Mouse (Mus musculus): ENCODE measurements around the gene Adam12. TPM values are rescaled to one million over a fixed set of nuclear protein-coding genes. Genes with fewer than 3 reads are reported as not detected.

Gene Adam12
- total RNA-seq, 1 experiment: 3.9 TPM

DNA sequence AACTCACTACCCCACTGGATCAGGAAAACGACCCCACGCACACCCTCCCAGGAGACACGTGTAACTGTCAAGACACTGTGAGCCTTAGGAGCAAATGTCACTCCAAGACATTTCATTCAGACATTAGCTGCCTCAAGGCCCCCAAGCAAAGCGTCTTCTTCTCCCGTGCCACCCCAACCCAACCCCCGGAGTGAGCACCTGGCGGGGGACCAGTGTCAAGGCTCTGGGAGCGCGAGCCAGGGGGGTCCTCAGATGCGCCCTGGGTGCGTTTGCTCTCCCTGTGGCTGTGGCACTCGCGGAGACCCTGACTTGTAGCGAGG is 7.6 kb downstream of the Adam12 start:
- no peaks in the 10 kb centered on the region for H3K9me3 ChIP-seq (ENCODE audit: control insufficient read depth, insufficient read depth, low read depth, low read length)
- H3K4me1 ChIP-seq (ENCODE audit: control insufficient read depth in 2 of 2, insufficient read depth in 2 of 2, low read length in 2 of 2, poor library complexity in 1 of 2): no peaks in the 10 kb centered on the region; a peak in 1 of 4 replicates
- H3K4me3 ChIP-seq (ENCODE audit: insufficient read depth in 1 of 2, low read depth in 1 of 2, low read length in 2 of 2, poor library complexity in 1 of 2, severe bottlenecking in 1 of 2): peak overlapping the region; percentile 63 to 76; a peak in 3 of 4 replicates
- peak overlapping the region; percentile 31; the same call in 1 of the 2 replicates for H3K9ac ChIP-seq (ENCODE audit: insufficient read depth, low read depth, low read length, poor library complexity, severe bottlenecking)
- no peak overlapping the region for H3K27ac ChIP-seq (ENCODE audit: insufficient read depth, low read depth, low read length, poor library complexity, severe bottlenecking)
- H3K36me3 ChIP-seq (ENCODE audit: control insufficient read depth, insufficient read depth, low read length, poor library complexity, severe bottlenecking): no peaks in the 10 kb centered on the region
- in situ Hi-C loops (cut with MboI; ENCODE audit: low sequenced_read_pairs in 2 of 2, unreplicated experiment in 2 of 2): loop anchor here in 1 of 2 experiments (10.0 kb wide), 1 partner anchor 370 kb away; no protein-coding TSS in a partner anchor
- TF ChIP-seq HCFC1 (IDR thresholded peaks at IDR 0.05; ENCODE audit: borderline replicate concordance, insufficient read depth, low read length) (no peak), MAFK (IDR thresholded peaks at IDR 0.05; ENCODE audit: insufficient read depth, low read depth, low read length) (no peak)
- DNase-seq (ENCODE audit: low read depth, low spot score): no peak

DNA sequence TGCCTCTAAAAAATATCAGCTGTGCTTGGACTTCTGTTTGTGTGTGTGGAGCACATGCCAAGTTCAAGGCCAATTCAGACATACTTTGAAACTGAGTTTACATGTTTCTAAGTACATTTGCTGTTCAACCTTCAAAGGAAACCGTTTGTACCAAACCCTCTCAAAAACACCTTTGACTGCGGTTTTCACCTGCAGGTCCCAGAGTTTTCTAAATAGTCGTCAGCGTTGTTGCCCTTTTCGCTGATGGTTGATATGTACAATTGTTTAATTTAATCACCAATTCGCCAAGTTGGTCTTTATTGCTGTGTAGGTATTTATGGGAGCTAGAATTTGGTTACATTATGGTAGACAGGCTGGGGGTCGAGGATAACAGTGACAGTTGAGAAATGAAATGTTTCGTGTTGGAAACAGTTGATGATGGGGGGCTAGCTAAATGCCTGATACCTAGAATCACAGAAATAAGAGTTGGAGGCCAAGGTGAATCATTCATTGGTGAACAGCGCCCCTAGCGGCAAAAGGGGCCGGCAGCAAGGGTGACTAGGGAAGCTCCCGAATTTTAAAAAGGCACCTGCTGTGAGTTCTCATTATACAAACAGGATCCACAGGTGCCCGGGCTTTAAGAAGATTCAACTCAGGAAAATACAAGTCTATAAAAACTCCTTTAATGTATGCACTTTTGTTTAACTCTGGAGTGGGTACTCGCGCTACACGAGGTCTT is 8.3 kb downstream of the Adam12 start:
- Histone ChIP-seq H3K36me3 (ENCODE audit: control insufficient read depth, insufficient read depth, low read length, poor library complexity, severe bottlenecking) (no peaks in the 10 kb centered on the region), H3K9me3 (ENCODE audit: control insufficient read depth, insufficient read depth, low read depth, low read length) (no peaks in the 10 kb centered on the region), H3K9ac (ENCODE audit: insufficient read depth, low read depth, low read length, poor library complexity, severe bottlenecking) (no peak overlapping the region), H3K27ac (ENCODE audit: insufficient read depth, low read depth, low read length, poor library complexity, severe bottlenecking) (no peak overlapping the region), H3K4me3 (ENCODE audit: insufficient read depth in 1 of 2, low read depth in 1 of 2, low read length in 2 of 2, poor library complexity in 1 of 2, severe bottlenecking in 1 of 2) (no peak overlapping the region), H3K4me1 (ENCODE audit: control insufficient read depth in 2 of 2, insufficient read depth in 2 of 2, low read length in 2 of 2, poor library complexity in 1 of 2) (no peaks in the 10 kb centered on the region; a peak in 1 of 4 replicates)
- in situ Hi-C loops (cut with MboI; ENCODE audit: low sequenced_read_pairs in 2 of 2, unreplicated experiment in 2 of 2): loop anchor here in 1 of 2 experiments (10.0 kb wide), 1 partner anchor 369 kb away; no protein-coding TSS in a partner anchor
- peak; percentile 73 for DNase-seq (ENCODE audit: low read depth, low spot score)
- TF ChIP-seq CHD2 (IDR thresholded peaks at IDR 0.05; ENCODE audit: low read depth, low read length) (no peak), ZC3H11A (IDR thresholded peaks at IDR 0.05; ENCODE audit: borderline replicate concordance, low read depth, low read length) (peak; percentile 54; the same call in 1 of the 2 replicates), MAFK (IDR thresholded peaks at IDR 0.05; ENCODE audit: insufficient read depth, low read depth, low read length) (no peak)

DNA sequence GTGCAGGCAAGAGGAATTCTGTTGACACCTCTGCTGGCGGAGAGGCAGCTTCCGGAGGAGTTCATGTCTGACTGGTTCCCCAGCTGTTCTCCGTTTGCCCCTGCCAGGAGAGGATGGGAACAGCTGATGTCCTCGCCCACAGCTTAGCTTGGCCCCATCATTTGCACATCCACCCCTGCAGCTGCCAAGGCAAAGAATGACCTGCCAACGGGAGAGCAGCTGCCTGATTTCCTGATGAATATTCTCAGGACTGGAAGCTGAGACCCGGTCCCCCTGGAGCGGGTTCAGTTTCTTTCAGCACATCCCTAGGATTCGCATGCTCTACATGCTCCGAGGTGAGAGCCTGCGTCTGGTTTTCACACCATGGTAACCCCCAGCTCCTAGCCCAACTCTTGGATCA is 24.0 kb downstream of the Adam12 start:
- no peak for TF ChIP-seq ZNF384 (IDR thresholded peaks at IDR 0.05; ENCODE audit: low read depth, low read length)
- TF ChIP-seq CHD2 (IDR thresholded peaks at IDR 0.05; ENCODE audit: low read depth, low read length): no peak
- TF ChIP-seq ZC3H11A (IDR thresholded peaks at IDR 0.05; ENCODE audit: borderline replicate concordance, low read depth, low read length): no peak
- no peak for TF ChIP-seq HCFC1 (IDR thresholded peaks at IDR 0.05; ENCODE audit: borderline replicate concordance, insufficient read depth, low read length)
- TF ChIP-seq MAFK (IDR thresholded peaks at IDR 0.05; ENCODE audit: insufficient read depth, low read depth, low read length): no peak
- Histone ChIP-seq H3K4me1 (ENCODE audit: control insufficient read depth in 2 of 2, insufficient read depth in 2 of 2, low read length in 2 of 2, poor library complexity in 1 of 2) (no peaks in the 10 kb centered on the region), H3K9me3 (ENCODE audit: control insufficient read depth, insufficient read depth, low read depth, low read length) (no peaks in the 10 kb centered on the region), H3K27ac (ENCODE audit: insufficient read depth, low read depth, low read length, poor library complexity, severe bottlenecking) (no peak overlapping the region), H3K36me3 (ENCODE audit: control insufficient read depth, insufficient read depth, low read length, poor library complexity, severe bottlenecking) (no peaks in the 10 kb centered on the region), H3K4me3 (ENCODE audit: insufficient read depth in 1 of 2, low read depth in 1 of 2, low read length in 2 of 2, poor library complexity in 1 of 2, severe bottlenecking in 1 of 2) (no peak overlapping the region), H3K9ac (ENCODE audit: insufficient read depth, low read depth, low read length, poor library complexity, severe bottlenecking) (no peak overlapping the region)
- no peak for DNase-seq (ENCODE audit: low read depth, low spot score)
- in situ Hi-C loops (cut with MboI; ENCODE audit: low sequenced_read_pairs in 2 of 2, unreplicated experiment in 2 of 2): no loop called here

DNA sequence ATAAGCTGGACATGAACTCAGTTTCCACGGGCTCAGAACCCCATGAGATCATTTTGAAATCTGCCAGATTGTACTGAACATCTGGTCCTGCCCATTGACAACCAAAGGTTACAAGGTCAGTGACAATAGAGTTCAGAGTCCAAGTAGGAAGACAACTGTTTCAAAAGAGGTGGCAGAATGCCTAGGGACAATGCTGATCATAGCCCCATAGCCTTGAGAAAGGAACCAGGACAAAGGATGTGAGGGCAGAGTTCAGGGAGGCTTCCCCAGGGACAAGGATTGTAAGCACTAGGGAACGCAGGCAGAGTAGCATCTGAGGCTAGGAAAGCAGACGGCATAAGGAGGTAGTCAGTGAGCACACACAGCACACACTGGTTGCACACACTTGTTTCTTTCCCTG is 38.9 kb downstream of the Adam12 start:
- TF ChIP-seq ZNF384 (IDR thresholded peaks at IDR 0.05; ENCODE audit: low read depth, low read length): no peak
- no peaks in the 10 kb centered on the region for H3K9me3 ChIP-seq (ENCODE audit: control insufficient read depth, insufficient read depth, low read depth, low read length)
- H3K4me1 ChIP-seq (ENCODE audit: control insufficient read depth in 2 of 2, insufficient read depth in 2 of 2, low read length in 2 of 2, poor library complexity in 1 of 2): no peaks in the 10 kb centered on the region
- H3K4me3 ChIP-seq (ENCODE audit: insufficient read depth in 1 of 2, low read depth in 1 of 2, low read length in 2 of 2, poor library complexity in 1 of 2, severe bottlenecking in 1 of 2): no peak overlapping the region
- H3K36me3 ChIP-seq (ENCODE audit: control insufficient read depth, insufficient read depth, low read length, poor library complexity, severe bottlenecking): no peaks in the 10 kb centered on the region
- in situ Hi-C loops (cut with MboI; ENCODE audit: low sequenced_read_pairs in 2 of 2, unreplicated experiment in 2 of 2): no loop called here
- no peak overlapping the region for H3K9ac ChIP-seq (ENCODE audit: insufficient read depth, low read depth, low read length, poor library complexity, severe bottlenecking)
- no peak for DNase-seq (ENCODE audit: low read depth, low spot score)
- H3K27ac ChIP-seq (ENCODE audit: insufficient read depth, low read depth, low read length, poor library complexity, severe bottlenecking): no peak overlapping the region

DNA sequence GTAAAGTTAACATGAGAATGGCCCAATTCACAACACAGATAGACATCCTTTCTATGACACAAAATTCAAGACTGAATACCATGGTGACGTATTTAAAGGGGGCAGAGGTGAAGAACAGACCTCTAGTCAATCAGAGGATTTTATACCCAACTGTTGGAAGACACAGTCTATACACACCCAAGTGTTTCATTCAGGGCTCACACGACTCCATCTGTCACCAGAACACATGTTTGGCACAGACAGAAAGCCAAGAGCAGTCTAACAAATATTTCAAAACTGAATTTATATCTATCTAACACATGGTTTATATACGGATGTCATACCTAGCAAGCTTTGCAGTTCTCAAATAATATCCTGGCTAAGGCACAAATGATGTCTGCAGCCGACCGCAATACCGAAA is 41.8 kb downstream of the Adam12 start:
- H3K4me3 ChIP-seq (ENCODE audit: insufficient read depth in 1 of 2, low read depth in 1 of 2, low read length in 2 of 2, poor library complexity in 1 of 2, severe bottlenecking in 1 of 2): no peak overlapping the region
- in situ Hi-C loops (cut with MboI; ENCODE audit: low sequenced_read_pairs in 2 of 2, unreplicated experiment in 2 of 2): no loop called here
- no peaks in the 10 kb centered on the region for H3K9me3 ChIP-seq (ENCODE audit: control insufficient read depth, insufficient read depth, low read depth, low read length)
- H3K27ac ChIP-seq (ENCODE audit: insufficient read depth, low read depth, low read length, poor library complexity, severe bottlenecking): no peak overlapping the region
- no peak overlapping the region for H3K9ac ChIP-seq (ENCODE audit: insufficient read depth, low read depth, low read length, poor library complexity, severe bottlenecking)
- no peaks in the 10 kb centered on the region for H3K36me3 ChIP-seq (ENCODE audit: control insufficient read depth, insufficient read depth, low read length, poor library complexity, severe bottlenecking)
- no peak for DNase-seq (ENCODE audit: low read depth, low spot score)
- TF ChIP-seq CHD2 (IDR thresholded peaks at IDR 0.05; ENCODE audit: low read depth, low read length): no peak
- TF ChIP-seq HCFC1 (IDR thresholded peaks at IDR 0.05; ENCODE audit: borderline replicate concordance, insufficient read depth, low read length): no peak
- no peak for TF ChIP-seq MAFK (IDR thresholded peaks at IDR 0.05; ENCODE audit: insufficient read depth, low read depth, low read length)
- TF ChIP-seq ZNF384 (IDR thresholded peaks at IDR 0.05; ENCODE audit: low read depth, low read length): no peak
- no peak for TF ChIP-seq ZC3H11A (IDR thresholded peaks at IDR 0.05; ENCODE audit: borderline replicate concordance, low read depth, low read length)
- no peaks in the 10 kb centered on the region for H3K4me1 ChIP-seq (ENCODE audit: control insufficient read depth in 2 of 2, insufficient read depth in 2 of 2, low read length in 2 of 2, poor library complexity in 1 of 2)

Measured in ES-E14 (cell line).